Mouse (Mus musculus): ENCODE measurements around the gene Asrgl1. TPM values are rescaled to one million over a fixed set of nuclear protein-coding genes. Genes with fewer than 3 reads are reported as not detected.

Asrgl1 gene
- total and polyA plus RNA-seq, 3 experiments = 8.8 to 31.1 (median 28.2) TPM

DNA sequence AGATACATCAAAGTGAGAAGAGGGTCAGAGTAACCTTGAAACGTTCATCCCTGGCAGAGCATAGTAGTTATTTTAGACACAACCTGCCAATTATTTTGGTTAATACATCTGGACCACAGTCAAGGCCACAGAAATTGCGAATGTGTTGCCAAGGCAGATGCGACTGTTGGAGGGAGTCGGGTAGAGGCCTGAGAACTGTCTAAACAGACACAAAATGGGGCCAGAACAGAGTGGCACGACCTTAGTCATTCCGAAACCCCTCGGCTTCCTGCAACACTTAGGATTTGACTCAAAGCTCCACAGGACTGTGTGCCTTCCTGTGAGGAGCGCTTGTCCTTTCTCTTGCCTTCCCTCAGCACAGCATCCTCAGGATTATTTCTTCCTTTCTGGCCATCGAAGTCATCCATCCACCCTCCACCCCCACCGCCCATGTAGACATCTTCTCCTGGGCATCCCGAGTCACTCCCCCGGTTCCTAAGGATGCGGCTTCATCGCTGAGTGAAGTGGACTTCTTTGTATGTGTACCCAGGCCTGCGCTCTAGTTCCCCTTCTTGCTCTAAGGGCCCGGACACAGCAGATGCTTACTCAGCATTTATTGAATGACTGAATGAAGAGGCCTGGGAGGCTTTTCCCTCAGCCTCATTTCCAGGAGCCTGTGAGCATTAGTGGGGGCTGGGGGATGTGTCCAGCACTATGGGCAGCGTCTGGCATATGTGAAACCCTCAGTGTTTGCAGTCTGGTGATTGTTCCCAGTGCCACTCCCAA is 35.0 kb downstream of the Asrgl1 start:
- no peaks in the 10 kb centered on the region for H3K36me3 ChIP-seq (ENCODE audit: control insufficient read depth, insufficient read depth, low read length)
- H3K4me3 ChIP-seq = no peak overlapping the region
- H3K79me2 ChIP-seq (replicated peaks; ENCODE audit: control insufficient read depth, insufficient read depth, low read length) = no peaks in the 10 kb centered on the region
- no peak for DNase-seq
- H3K9ac ChIP-seq (ENCODE audit: low read depth, low read length) = no peak overlapping the region
- H3K27ac ChIP-seq = no peak overlapping the region
- TF ChIP-seq EP300 (IDR thresholded peaks at IDR 0.05; ENCODE audit: insufficient read depth, low read depth, low read length) (no peak), POLR2A (IDR thresholded peaks at IDR 0.05; ENCODE audit: insufficient read depth, low read depth, low read length) (no peak), CTCF (IDR thresholded peaks at IDR 0.05) (no peak)
- intact Hi-C loops (cut with DNase I) = loop anchor here (10.0 kb wide), 1 partner anchor 386 kb away; no protein-coding TSS in a partner anchor
- H3K27me3 ChIP-seq (ENCODE audit: control insufficient read depth, insufficient read depth, low read length) = no peaks in the 10 kb centered on the region
- WGBS = 80% methylated on average over 17 of the region's 17 CpGs
- H3K4me1 ChIP-seq (ENCODE audit: control insufficient read depth, insufficient read depth, low read length) = no peaks in the 10 kb centered on the region

DNA sequence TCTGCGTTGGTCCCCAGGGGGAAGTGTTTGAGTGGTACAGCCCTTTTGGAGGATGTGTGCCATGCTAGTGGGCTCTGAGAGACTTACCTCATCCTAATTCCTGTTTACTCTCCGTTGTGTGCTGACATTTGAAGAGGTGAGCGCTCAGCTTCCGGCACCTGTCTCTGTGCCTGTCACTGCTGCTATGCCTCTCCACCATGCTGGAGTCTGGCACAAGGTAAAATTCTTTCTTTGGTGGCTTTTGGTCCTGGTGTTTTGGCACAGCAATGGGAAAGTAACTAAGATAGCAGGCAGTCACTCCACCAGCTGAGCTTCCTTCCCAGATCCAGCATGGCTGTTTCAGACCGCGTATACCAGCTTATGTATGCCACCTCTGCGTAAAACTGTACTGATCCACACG is 35.7 kb downstream of the Asrgl1 start:
- WGBS = 89% methylated on average over 8 of the region's 8 CpGs
- no peaks in the 10 kb centered on the region for H3K36me3 ChIP-seq (ENCODE audit: control insufficient read depth, insufficient read depth, low read length)
- no peak for TF ChIP-seq CTCF (IDR thresholded peaks at IDR 0.05)
- no peak for TF ChIP-seq EP300 (IDR thresholded peaks at IDR 0.05; ENCODE audit: insufficient read depth, low read depth, low read length)
- no peak for TF ChIP-seq POLR2A (IDR thresholded peaks at IDR 0.05; ENCODE audit: insufficient read depth, low read depth, low read length)

DNA sequence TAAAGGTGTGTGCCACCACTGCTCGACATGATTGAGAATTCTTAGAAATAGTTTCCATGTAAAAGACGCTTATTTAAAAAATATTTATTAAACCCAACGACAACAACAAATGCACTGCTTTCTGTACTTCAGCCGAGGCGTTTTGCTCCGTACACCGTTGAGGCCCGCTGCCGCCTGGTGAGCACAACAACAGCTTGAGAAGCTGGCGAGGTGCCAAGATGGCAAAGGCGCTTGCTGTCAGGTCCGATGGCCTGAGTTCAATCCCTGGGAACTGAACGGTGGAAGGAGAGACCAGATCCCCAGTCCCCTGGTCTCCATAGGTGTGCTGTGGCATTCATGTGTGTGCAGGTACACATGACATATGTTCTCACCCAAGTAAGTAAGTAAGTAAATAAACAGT is 38.0 kb downstream of the Asrgl1 start:
- DNase-seq = no peak
- no peak overlapping the region for H3K4me3 ChIP-seq
- no peaks in the 10 kb centered on the region for H3K4me1 ChIP-seq (ENCODE audit: control insufficient read depth, insufficient read depth, low read length)
- H3K9ac ChIP-seq (ENCODE audit: low read depth, low read length) = no peak overlapping the region
- H3K79me2 ChIP-seq (replicated peaks; ENCODE audit: control insufficient read depth, insufficient read depth, low read length) = no peaks in the 10 kb centered on the region
- no peak overlapping the region for H3K27ac ChIP-seq
- intact Hi-C loops (cut with DNase I) = no loop called here
- H3K36me3 ChIP-seq (ENCODE audit: control insufficient read depth, insufficient read depth, low read length) = no peaks in the 10 kb centered on the region
- H3K27me3 ChIP-seq (ENCODE audit: control insufficient read depth, insufficient read depth, low read length) = no peaks in the 10 kb centered on the region
- 71% methylated on average over 13 of the region's 13 CpGs for WGBS
- no peak for TF ChIP-seq EP300 (IDR thresholded peaks at IDR 0.05; ENCODE audit: insufficient read depth, low read depth, low read length)
- TF ChIP-seq CTCF (IDR thresholded peaks at IDR 0.05) = no peak
- no peak for TF ChIP-seq POLR2A (IDR thresholded peaks at IDR 0.05; ENCODE audit: insufficient read depth, low read depth, low read length)

More for the DNA sequence above, 35.7 kb downstream of the Asrgl1 start:
- H3K4me1 ChIP-seq (ENCODE audit: control insufficient read depth, insufficient read depth, low read length) = no peaks in the 10 kb centered on the region
- no peak overlapping the region for H3K9ac ChIP-seq (ENCODE audit: low read depth, low read length)
- no peak for DNase-seq
- H3K27ac ChIP-seq = no peak overlapping the region
- no peaks in the 10 kb centered on the region for H3K79me2 ChIP-seq (replicated peaks; ENCODE audit: control insufficient read depth, insufficient read depth, low read length)
- H3K27me3 ChIP-seq (ENCODE audit: control insufficient read depth, insufficient read depth, low read length) = no peaks in the 10 kb centered on the region
- intact Hi-C loops (cut with DNase I) = loop anchor here (10.0 kb wide), 1 partner anchor 385 kb away; no protein-coding TSS in a partner anchor
- H3K4me3 ChIP-seq = no peak overlapping the region

DNA sequence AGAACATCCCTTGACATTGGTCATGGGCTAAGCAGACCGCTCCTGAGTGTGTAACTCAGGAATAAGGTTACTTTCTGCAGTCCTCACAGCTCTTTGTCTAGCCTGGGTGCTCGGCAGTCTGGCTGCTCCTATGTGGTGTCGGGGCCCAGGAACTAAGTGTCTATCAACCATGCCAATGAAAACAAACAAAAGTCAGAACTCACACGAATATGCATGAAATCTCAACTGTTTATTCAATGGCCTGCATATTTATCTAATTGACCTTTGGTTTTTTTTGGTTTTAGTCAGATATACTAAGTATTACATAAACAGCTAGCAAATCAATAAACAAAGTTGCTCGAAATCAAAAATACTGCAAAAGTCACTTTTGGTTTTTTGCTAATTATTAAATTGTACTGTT is 40.3 kb downstream of the Asrgl1 start:
- no peaks in the 10 kb centered on the region for H3K36me3 ChIP-seq (ENCODE audit: control insufficient read depth, insufficient read depth, low read length)
- H3K4me3 ChIP-seq = no peak overlapping the region
- H3K79me2 ChIP-seq (replicated peaks; ENCODE audit: control insufficient read depth, insufficient read depth, low read length) = no peaks in the 10 kb centered on the region
- H3K27me3 ChIP-seq (ENCODE audit: control insufficient read depth, insufficient read depth, low read length) = no peaks in the 10 kb centered on the region
- DNase-seq = no peak
- H3K27ac ChIP-seq = no peak overlapping the region
- no peak for TF ChIP-seq EP300 (IDR thresholded peaks at IDR 0.05; ENCODE audit: insufficient read depth, low read depth, low read length)
- no peak for TF ChIP-seq POLR2A (IDR thresholded peaks at IDR 0.05; ENCODE audit: insufficient read depth, low read depth, low read length)
- intact Hi-C loops (cut with DNase I) = no loop called here
- 64% methylated on average over 5 of the region's 5 CpGs for WGBS
- H3K4me1 ChIP-seq (ENCODE audit: control insufficient read depth, insufficient read depth, low read length) = no peaks in the 10 kb centered on the region
- H3K9ac ChIP-seq (ENCODE audit: low read depth, low read length) = no peak overlapping the region

DNA sequence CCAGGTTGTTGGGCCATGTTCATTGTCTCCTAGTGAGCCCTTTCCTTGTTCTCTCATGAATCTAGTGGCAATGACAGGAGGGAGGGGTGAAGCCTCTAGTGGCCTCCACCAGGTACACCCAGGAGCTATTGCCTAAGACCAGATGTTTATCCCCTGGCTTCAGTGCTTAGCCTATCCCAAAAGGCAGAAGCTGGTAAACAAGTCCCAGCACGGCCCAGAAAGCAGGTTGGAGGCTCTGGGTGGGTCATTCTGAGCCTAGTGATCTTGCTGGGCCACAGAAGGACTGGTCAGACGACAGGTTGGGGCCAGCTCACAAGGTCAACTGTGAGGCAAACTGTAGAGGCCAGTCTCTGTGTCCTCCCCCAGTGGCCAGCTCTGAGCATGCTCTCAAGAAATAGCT is 44.7 kb downstream of the Asrgl1 start:
- Histone ChIP-seq H3K79me2 (replicated peaks; ENCODE audit: control insufficient read depth, insufficient read depth, low read length) (no peaks in the 10 kb centered on the region), H3K36me3 (ENCODE audit: control insufficient read depth, insufficient read depth, low read length) (no peaks in the 10 kb centered on the region), H3K27me3 (ENCODE audit: control insufficient read depth, insufficient read depth, low read length) (no peaks in the 10 kb centered on the region), H3K4me3 (no peak overlapping the region), H3K9ac (ENCODE audit: low read depth, low read length) (no peak overlapping the region), H3K27ac (no peak overlapping the region), H3K4me1 (ENCODE audit: control insufficient read depth, insufficient read depth, low read length) (no peaks in the 10 kb centered on the region)
- TF ChIP-seq EP300 (IDR thresholded peaks at IDR 0.05; ENCODE audit: insufficient read depth, low read depth, low read length) (no peak), POLR2A (IDR thresholded peaks at IDR 0.05; ENCODE audit: insufficient read depth, low read depth, low read length) (no peak), CTCF (IDR thresholded peaks at IDR 0.05) (no peak)
- DNase-seq = no peak
- 67% methylated on average over 2 of the region's 2 CpGs for WGBS
- intact Hi-C loops (cut with DNase I) = no loop called here

DNA sequence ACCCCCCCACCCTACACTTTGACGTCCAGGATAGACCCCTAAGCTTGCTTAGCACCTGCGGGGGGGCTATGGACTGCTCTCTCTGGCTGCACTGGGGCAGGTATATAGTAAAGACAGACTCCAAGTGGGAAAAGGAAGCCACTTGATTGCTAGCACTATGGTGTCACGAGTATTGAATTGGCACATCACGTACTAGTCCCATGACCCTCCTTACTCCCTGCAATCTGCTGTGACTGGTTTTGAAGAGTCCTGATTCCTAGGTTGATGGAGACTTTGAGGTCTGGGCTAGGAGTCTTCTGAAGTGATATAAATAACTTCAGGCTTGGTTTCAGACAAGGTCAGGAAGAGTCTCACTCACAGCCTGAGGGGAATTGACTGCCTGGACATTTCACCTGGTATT is 45.2 kb downstream of the Asrgl1 start:
- intact Hi-C loops (cut with DNase I) = no loop called here
- Histone ChIP-seq H3K4me1 (ENCODE audit: control insufficient read depth, insufficient read depth, low read length) (no peaks in the 10 kb centered on the region), H3K27me3 (ENCODE audit: control insufficient read depth, insufficient read depth, low read length) (no peaks in the 10 kb centered on the region), H3K4me3 (no peak overlapping the region), H3K9ac (ENCODE audit: low read depth, low read length) (no peak overlapping the region), H3K27ac (no peak overlapping the region), H3K79me2 (replicated peaks; ENCODE audit: control insufficient read depth, insufficient read depth, low read length) (no peaks in the 10 kb centered on the region), H3K36me3 (ENCODE audit: control insufficient read depth, insufficient read depth, low read length) (no peaks in the 10 kb centered on the region)
- TF ChIP-seq POLR2A (IDR thresholded peaks at IDR 0.05; ENCODE audit: insufficient read depth, low read depth, low read length) (no peak), EP300 (IDR thresholded peaks at IDR 0.05; ENCODE audit: insufficient read depth, low read depth, low read length) (no peak), CTCF (IDR thresholded peaks at IDR 0.05) (no peak)
- DNase-seq = no peak
- 59% methylated on average over 4 of the region's 4 CpGs for WGBS

Data from heart, adult 2 months (tissue).